Mouse (Mus musculus): ENCODE results near the gene Hmg20b.

The Hmg20b gene

DNA sequence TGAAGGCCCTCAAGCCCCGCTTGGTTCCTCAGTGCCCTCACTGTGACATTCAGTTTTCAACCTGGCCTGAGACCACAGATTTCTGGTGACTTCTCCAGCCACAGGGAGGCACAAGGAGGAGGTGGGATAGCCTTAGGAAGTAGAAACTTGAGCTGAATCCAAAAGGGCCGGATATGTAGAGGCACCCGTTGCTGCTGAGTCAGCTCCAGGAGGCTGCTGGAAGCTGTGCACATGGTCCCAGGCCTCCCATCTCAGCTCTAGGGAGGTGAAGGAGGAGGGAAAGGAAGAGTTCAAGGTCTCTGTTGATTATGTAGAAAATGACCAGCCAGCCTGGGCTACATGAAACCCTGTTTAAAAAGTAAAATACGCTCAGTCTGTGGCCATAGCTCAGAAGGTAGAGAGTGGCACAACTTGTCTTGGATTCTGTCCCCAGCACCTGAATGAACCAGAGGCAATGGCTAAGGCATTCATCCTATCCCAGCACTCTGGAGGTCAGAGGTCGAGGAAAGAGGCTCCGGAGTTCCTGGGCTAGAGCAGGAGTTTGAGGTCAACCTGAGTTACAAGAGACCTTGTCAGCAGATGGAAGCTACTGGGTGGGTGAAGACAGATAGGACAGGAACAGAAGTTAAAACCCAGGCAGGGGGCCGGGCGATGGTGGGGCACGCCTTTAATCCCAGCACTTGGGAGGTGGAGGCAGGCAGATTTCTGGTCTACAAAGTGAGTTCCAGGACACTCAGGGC lies 4.6 kb upstream of the Hmg20b start:
- DNase-seq (ENCODE audit: low read depth) = no peak

DNA sequence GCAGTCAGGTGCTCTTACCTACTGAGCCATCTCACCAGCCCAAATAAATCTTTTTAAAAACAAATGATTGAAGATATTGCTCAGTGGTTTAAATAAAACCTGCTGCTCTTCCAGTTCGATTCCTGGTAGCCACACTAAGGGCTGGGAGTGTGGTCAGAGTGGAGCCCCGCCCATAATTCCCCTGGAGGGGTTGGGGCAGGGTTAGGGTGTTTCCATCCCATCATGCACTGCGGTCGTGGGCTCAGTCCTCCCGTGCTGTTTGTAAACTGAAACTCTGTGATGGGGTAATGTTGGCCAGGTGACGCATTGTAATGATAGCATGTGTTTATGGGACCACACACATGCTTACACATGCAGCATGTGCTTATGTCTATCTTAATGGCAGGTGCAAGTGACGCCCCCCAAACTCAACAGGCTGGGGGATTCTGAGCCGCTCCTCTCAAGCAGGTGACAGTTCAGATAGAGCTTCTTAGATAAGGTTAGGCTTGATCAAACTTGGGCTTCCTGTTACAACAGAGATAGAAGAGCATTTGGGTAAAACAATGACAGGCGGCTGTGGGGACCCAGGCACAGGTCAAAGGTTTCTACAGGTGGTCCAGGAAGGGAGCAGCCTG lies 1.5 kb upstream of the Hmg20b start:
- no peak for DNase-seq (ENCODE audit: low read depth)

DNA sequence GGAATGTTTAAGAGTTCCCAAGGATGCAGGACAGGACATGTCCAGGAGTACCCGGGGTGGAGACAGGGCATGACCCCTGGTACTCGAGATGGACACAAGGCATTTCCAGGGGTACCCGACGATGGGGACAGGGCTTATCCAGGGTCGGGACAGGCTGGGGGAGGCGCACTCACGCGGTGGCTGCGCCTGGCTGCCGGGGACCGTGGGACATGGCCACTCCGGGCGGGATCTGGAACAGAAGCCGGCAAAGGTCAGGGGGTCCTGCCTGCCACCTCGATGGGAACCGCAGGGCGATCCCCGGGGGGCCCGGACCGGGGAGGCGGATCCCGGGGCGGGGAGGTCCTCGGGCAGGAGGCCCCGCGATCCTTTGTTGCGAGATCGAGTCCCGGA lies 324 bp downstream of the Hmg20b start:
- DNase-seq (ENCODE audit: low read depth) = no peak

DNA sequence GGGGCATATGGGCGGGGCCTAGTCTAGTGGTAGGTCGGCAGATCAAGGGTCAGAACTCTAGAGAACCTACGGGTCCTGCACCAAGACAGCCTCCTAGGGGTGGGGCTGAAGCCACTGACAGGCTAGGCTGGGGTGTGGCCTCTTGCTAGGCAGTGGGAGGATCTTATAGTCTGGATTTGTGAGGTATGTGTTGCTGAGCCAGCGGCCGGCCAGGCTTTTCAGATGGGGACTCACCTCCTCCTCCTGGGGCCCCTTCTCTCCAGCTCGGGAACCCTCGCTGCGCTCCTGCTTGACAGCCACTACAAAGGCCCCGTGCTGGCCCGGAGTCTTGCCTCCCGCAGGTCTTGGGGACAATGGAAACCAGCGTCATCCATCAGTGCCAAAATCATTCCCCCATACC lies 1.1 kb downstream of the Hmg20b start:
- no peak for DNase-seq (ENCODE audit: low read depth)

DNA sequence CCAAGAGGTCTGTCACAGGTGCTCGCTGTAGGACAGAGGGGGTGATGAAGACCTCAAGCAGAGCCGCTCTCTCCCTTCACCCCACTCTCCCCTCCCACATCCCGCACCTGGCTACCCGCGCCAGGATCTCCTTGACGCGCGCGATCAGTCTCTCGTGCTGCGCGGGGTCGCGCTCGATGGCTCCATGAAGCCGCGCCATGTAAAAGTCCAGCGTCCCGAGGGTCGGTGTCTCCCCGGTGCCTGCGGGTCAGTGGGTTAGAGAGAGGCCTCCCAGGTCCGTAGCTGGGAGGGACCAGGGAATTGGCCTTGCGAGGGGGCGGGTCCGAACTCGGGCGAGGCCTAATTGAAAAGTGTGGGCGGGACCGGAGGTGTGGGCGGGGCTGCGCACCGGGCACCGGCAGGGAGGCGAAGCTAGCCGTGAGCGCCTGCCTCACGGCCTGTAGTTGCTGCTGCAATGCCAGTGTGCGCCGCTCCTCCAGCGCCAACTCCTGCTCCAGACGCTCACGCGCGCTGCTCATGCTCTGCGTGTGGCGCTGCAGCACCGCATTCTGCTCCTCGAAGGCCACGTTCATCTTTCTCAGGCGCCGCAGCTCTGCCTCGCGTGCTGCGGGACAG lies 3.7 kb downstream of the Hmg20b start:
- no peak for DNase-seq (ENCODE audit: low read depth)

DNA sequence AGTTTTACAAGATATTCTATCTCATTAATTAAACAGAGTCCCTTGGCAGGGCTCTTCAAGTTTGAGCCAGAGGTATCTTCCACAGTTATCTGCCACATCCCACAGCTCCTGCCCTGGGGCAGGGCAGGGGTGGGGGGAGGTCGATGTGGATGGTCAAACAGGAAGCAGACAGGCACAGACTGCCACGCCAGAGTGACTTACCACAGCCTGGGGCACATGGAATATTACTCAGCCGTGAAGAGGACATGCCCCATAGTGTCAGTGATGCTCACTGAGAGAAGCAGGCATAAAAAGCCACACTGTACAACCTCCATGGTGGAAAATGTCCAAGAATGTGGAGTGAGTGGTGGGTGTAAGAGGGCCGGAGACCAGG lies 5.1 kb downstream of the Hmg20b start:
- DNase-seq (ENCODE audit: low read depth) = no peak

DNA sequence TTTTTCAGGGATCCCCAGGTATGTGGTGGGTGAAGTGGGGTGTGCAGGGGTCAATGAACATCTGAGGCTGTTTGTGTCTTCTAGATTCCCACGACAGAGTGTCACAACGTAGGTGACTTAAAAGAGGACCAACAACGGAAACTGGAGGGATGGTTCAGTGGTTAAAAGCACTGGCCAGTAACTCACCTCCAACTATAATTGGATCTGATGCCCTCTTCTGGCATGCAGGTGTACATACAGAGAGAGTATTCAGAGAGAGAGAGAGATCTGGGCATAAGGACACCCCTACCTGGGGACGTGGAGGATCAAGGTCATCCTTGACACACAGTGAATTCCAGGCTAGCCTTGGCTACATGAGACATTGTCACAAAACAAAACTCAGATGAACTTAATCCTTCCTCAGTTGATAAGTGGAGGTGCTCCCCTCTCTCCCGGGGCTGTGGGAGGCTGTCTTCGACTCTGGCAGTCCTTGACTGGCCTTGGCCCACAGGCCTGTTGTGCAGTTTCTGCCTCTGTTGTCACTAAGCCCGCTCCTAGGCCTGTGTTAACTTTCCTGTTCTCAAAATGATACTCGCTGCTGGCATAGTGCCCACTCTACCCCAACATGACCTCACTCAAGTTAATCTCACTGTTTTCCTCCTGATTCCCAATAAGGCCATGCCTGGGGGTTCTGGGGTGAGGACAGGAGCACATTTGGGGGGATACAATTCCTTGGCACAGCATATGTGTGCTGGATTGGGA lies 5.7 kb downstream of the Hmg20b start:
- no peak for DNase-seq (ENCODE audit: low read depth)

DNA sequence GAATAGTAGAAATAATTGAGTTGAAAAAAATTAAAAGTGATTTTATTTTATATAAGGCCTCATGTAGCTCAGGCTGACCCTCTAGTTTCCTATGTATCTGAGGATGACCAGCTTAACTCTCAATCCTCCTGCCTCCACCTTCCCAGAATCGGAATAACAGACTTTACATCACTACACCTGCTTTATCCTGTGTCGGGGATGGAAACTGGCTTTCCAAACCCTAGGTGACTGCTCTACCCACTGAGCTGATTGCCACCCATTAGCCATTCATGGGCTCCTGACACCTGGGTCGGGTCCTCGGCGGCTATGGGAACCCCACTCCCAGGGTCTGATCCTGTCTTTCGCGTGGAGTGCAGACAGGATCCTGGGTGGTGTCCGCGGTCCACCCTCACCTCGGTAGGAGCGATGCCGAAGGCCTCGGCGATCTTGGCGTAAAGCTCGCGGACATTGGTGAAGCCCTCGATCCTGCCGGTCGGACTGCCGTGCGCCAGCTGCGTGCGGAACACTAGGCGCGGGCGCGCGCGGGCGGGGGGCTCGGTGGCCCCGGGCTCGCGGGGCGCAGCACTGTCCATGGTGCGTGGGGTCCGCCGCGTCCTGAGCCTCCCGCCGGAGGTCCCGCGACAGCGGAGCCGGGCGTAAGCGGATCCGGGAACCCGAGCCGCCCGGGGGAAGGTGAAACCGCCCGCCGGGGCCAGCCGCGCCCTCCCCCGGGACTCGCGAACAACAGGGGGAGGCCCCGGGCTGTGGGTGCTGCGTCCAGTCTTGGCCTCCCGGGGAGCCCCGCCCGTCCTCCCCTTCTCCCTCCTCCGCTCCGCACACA lies 7.4 kb downstream of the Hmg20b start, which contains the start of gene Gipc3:
Gene Gipc3, minus strand, starts transcription at position 581 of the 820 bp plus-strand sequence.
- no peak for DNase-seq (ENCODE audit: low read depth)

DNA sequence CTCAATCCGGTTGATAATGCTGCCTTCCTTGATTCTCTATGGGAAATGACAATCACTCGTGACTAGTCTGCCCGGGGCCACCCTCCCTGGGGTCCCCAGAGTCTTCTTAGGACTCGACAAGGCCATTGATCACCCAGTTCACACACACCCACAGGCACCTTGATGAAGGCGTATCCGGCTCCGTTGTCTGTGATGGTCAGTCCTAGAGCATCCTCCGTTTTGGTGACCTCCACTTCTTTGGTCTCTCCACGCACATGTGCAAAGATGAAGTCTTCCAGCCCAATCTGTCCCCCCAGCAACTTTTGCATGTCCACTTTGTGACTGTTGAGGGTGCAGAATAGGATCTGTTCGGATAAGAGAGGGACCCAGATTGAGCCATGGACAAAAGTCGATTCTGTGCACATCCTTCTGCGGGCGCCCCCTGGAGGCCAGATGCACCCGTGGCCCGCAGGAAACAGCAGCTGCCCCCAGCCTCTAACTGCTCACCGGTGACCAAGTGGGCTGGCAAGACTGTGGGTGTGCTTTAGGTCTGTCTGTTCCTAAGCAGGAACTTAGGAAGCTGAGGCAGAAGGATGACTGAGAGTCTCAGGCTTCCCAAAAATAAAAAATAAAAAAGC lies 8.8 kb downstream of the Hmg20b start:
- no peak for DNase-seq (ENCODE audit: low read depth)

DNA sequence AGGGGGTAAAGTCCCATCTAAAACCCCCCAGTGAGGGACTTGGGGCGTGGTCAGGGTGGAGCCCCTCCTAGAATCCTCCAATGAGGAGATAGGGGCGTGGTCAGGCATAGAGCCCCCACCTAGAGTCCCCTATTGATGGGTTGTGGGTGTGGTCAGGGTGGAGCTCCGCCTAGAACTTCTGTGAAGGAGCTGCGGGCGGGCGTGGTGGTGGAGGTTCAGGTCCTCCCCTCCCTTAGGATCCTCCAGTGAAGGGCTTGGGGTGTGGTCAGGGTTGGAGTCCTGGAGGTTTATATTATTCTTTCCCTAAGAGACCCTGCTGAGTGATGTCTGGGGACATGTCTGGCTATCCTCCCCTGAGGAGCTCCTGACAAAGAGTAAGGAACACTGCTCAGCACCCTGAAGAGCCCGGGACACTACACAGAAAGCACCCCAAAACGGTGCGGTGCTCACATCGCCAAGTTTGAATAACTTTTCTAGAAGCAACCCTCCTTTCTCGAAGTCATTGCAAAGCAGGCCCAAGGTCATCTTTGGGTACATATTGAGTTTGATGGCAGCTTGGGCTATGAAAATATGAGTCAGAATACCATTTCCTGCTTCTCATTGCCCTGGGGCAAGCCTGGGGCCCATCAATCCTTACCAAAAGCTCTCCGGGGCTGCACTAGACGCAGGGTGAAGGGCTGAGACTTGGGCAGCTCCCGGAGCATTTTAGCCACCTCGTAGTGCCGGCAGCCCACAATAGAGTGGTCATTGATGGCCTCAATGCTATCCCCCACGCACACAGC lies 9.5 kb downstream of the Hmg20b start:
- no peak for DNase-seq (ENCODE audit: low read depth)

DNA sequence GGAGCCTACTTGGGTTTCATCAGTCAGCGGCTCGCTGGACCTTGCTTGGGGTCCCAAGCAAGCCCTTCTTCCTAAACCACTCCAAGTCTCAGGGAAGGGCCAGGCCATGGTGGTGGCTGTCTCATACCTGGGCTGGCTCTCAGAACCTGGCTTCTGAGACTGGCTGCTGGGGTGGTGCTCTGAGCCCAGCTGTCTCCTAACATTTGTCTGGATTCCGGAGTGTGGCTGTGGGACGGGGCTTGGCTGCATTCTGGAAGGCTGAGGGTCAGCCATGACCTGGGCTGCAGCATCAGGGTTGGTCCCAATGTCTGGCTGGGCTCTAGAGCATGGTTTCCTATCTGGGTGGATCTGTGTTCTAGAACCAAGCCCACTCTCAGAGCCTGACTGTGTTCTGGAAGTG lies 13.7 kb downstream of the Hmg20b start:
- no peak for DNase-seq (ENCODE audit: low read depth)

DNA sequence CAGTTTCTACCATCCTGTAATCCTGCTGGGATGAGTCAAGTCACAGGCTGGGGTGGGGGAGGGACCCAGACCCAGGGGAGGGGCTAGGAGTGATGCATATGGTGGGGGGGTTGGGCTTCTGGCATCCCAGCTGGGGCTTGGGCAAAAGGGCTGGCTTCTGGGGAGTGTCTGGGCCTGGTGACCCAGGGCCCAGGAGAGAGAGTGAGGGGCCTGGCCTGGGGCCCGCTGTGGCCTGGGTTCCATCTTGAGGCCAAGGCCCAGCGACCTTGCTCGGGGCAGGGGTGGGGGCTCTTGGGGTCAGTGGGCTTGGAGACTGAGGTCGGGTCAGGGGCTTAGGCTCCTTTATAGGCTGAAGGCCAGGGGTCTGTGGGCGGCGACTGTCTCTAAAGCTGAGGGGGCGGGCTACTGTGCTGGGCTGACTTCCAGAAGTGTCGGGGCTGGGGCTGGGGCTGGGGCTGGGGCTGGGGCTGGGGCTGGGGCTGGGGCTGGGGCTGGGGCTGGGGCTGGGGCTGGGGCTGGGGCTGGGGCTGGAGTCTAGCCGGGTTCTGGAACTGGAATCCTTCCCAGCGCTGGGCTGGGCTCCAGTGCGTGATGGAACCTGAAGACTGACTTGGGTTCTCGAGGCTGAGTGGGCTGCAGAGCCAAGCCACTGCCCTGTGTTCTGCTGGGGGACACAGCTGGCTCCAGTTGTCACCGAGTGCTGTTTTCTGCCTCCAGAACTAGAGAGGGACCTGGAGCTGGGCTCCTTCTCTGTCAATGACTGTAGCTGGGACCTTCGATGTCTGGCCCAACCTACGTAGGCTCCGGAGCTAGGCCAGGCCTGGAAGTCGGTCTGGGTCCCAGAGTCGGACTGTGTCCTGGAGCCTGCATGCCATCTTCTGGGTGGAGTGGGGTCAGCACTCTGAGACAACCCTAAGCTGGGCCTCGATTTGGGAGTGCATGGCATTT lies 14.6 kb downstream of the Hmg20b start:
- DNase-seq (ENCODE audit: low read depth) = no peak

DNA sequence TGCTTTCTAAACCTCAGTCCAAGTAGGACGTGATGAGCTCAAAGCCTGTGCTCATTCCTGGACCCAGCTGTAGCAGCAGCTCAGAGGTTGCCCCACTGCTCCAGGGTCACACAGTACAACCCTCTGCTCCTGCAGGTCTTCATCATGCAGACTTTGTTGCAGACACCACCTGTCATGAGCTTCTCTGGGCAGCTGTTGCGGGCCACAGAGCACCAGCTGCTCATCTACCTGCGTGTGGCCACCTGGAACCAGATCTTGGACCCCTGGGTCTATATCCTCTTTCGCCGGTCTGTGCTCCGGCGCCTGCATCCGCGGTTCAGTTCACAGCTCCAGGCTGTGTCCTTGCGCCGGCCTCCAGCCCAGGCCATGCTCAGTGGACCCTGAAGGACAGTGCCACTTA lies 16.0 kb downstream of the Hmg20b start:
- DNase-seq (ENCODE audit: low read depth) = no peak

DNA sequence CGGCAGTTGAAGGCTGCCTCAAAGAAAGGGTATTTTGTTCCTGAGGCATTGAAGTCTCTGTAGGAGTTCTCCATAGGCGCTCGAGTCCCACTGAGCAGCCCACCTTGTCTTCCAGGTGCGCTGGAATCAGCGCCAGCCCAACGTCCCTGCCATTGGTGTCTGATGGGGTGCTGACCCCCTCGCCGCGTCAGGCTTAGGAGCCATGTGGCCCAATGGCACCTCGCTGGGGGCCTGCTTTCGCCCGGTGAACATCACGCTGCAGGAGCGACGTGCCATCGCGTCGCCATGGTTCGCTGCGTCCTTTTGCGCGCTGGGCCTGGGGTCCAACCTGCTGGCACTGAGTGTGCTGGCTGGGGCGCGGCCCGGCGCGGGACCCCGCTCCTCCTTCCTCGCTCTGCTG lies 18.0 kb downstream of the Hmg20b start:
- no peak for DNase-seq (ENCODE audit: low read depth)

DNA sequence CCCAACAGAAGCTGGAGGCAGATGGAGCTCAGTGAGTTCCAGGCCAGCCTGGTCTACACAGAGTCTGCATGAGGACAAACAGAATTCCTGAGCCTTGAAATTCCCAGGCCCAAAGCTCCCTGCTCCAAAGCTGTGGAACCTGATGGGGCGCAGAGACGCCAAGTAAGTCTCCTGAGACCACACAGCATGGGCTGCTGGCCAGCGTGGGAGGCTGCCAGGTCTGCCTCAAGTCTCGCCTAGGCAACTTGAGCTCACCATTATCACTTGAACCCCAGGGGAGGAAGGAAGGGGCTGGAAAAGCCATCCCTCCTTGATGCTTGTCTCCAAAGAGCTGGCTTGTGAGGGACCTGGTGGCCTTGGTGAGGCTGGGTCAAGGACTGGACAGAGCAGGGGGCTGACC lies 20.3 kb downstream of the Hmg20b start:
- no peak for DNase-seq (ENCODE audit: low read depth)

DNA sequence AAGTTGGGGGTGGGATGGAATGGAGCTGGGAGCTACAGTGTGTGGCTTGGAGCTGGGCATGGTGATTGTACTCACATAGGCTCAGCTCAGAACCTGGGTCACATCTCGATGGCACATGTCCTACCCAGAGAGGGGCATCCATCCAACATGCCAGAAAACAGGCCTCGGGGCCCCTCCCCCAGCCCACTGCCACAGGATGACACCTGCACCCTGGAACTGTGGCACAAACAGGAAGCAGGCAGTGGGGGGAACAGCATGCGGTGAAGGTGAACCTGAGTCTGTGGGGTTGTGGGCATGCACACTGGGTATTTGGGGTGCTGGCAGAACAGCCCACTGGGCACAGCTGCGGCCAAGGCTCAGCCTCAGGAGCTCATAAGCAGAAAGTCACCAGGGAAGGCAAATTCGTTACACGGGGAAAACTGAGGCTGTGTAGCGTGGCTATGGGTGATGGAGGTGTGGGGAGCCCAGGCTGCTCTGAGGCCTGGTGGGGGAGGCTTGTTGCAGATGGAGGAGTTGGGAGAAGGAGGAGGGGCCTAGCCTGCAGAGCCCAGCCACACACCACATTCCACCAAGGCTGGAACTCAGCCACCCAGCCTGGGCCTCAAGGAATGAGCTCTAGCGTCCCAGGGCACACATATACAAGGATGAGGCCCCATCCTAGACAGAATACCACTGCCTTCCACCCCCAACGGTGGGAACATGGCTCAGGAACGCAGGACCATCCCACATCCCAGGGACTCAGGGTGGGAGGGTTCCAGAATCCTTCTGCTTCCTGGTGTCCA lies 20.9 kb downstream of the Hmg20b start:
- peak; percentile 46 for DNase-seq (ENCODE audit: low read depth)

DNA sequence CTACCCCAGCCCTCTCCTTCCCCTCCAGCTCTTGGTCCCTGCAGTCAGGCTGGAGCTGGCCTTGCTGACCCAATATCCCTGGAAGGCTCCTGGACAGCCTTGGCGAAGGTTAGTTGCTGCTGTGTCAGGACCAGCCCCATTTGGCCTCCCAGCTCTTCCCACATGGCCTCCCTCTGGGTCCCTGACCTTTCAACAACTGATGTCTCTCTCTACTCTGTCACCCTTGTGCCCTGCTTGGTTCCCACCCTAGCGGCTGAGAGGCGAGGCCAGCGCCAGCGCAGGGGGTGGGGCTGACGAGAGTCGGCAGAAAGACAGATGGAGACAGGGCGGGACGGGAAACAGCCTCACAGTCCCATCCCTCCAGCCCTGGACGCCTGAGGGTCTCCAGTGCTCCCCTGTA lies 21.9 kb downstream of the Hmg20b start, which contains the start of gene Tbxa2r:
Gene Tbxa2r, plus strand, starts transcription at position 346 of the 400 bp plus-strand sequence.
- DNase-seq (ENCODE audit: low read depth) = no peak

DNA sequence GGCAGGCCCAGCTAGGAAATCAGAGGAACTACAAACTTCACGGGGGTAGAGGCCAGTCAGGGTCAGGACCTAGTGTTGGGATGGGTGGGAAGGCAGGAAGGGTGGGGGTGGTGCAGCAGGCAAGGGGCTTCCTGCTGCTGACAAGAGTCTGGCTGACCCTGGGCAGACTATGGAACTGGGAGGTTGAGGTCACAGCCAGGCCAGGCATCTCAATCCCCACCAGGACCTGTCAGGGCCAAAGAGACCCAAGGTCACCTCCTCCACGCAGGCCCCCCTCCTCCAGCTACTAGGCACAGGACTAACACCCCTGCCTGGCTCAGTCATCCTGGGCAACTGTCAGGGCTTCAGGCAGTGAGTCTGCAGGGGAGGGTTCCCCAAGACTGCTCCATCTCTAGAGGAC lies 22.3 kb downstream of the Hmg20b start:
- DNase-seq (ENCODE audit: low read depth) = no peak

DNA sequence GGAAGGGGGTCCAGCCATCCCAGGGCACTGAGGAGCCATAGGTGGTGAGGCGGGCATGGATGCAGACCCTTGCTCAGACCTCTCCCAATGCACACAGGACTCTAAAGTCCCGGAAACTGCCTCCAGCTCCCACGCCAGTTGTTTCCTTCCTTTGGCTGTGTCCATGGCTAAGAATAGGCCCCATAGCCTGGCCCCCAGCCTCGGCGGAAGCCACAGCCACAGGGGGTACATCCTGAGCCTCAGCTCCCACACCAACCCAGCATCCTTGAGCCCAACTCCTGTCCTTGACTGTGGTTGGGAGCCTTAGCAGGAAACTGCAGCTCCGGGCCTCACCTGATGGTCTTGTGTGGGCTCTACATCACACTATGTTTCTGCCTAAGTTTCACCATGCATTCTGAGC lies 23.4 kb downstream of the Hmg20b start:
- DNase-seq (ENCODE audit: low read depth) = no peak
